Mouse (Mus musculus) heart, postnatal 0 days (tissue): ENCODE measurements around the gene Echdc1.

Source experiments
- CTCF ChIP-seq: IDR thresholded peaks from 2 replicates; pipeline ENCODE4 v1.5.1; 2016; ENCODE audit warnings: antibody characterized with exemption, control low read depth, low read depth
- EP300 ChIP-seq: IDR thresholded peaks from 2 replicates; pipeline ENCODE4 v1.6.1; 2016; ENCODE audit warnings: antibody characterized with exemption, low read depth

- no peak for TF ChIP-seq CTCF
- TF ChIP-seq EP300: no peak
Measured at GRCm38 (mm10) chr10:29281736-29282135, 31.2 kb upstream of the Echdc1 start.
